Mouse (Mus musculus) v-Abl transformed pro-B cells (cell line): ENCODE results near the gene Fam118a.
"Not testable (repeated sequence)": the region's sequence is repeated elsewhere in the genome, so short reads cannot be mapped to it uniquely, and the experiment has no call there.

Experiments used
- in situ Hi-C, 2 experiments: fragments of 400-800 bp; cut with MboI; formaldehyde crosslinking; loops; one replicate each; pipeline ENCODE4 v1.15.1; 2025; ENCODE audit not compliant: unreplicated experiment in 2 of 2

Gene Fam118a

GRCm38 (mm10) chr15:85028648-85029047 lies at the start of gene Fam118a:
Gene Fam118a (plus strand): TSS chr15:85028948.
- in situ Hi-C loops, result not testable (repeated sequence)

GRCm38 (mm10) chr15:84981609-84982313 lies 47.0 kb upstream of the Fam118a start:
- in situ Hi-C loops, result no loop called here

GRCm38 (mm10) chr15:84982888-84983287 lies 45.9 kb upstream of the Fam118a start:
- in situ Hi-C loops, result no loop called here

GRCm38 (mm10) chr15:84983721-84984120 lies 45.0 kb upstream of the Fam118a start:
- in situ Hi-C loops, result no loop called here

GRCm38 (mm10) chr15:84985516-84986160 lies 43.1 kb upstream of the Fam118a start:
- in situ Hi-C loops, result no loop called here

GRCm38 (mm10) chr15:84986171-84987019 lies 42.4 kb upstream of the Fam118a start:
- in situ Hi-C loops, result no loop called here

- in situ Hi-C loops, result no loop called here
Measured at GRCm38 (mm10) chr15:84987020-84987815, 41.5 kb upstream of the Fam118a start.

GRCm38 (mm10) chr15:84987874-84988825 lies 40.6 kb upstream of the Fam118a start, which contains the start of gene 5031439G07Rik:
Gene 5031439G07Rik (minus strand): TSS chr15:84988551.
- in situ Hi-C loops, result no loop called here

GRCm38 (mm10) chr15:84989098-84989497 lies 39.6 kb upstream of the Fam118a start:
- in situ Hi-C loops, result no loop called here

- in situ Hi-C loops, result loop anchor here in 1 of 2 experiments (10.0 kb wide), 1 partner anchor 235 kb away; no protein-coding TSS in a partner anchor
Measured at GRCm38 (mm10) chr15:84989771-84990170, 39.0 kb upstream of the Fam118a start.

- in situ Hi-C loops, result loop anchor here in 1 of 2 experiments (10.0 kb wide), 1 partner anchor 240 kb away; no protein-coding TSS in a partner anchor
Measured at GRCm38 (mm10) chr15:84994498-84994897, 34.2 kb upstream of the Fam118a start.

GRCm38 (mm10) chr15:84995041-84995440 lies 33.7 kb upstream of the Fam118a start:
- in situ Hi-C loops, result loop anchor here (5.0 to 10.0 kb wide), 4 partner anchors 42 to 240 kb away; partner anchors contain the start of genes Gm29666 (in 1 of the 2) and Nup50 (in 1 of the 2)

- in situ Hi-C loops, result loop anchor here (5.0 to 10.0 kb wide), 4 partner anchors 41 to 241 kb away; partner anchors contain the start of genes Gm29666 (in 1 of the 2) and Nup50 (in 1 of the 2)
Measured at GRCm38 (mm10) chr15:84995967-84996366, 32.8 kb upstream of the Fam118a start.

- in situ Hi-C loops, result loop anchor here (5.0 to 10.0 kb wide), 4 partner anchors 39 to 243 kb away; partner anchors contain the start of genes Gm29666 (in 1 of the 2) and Nup50 (in 1 of the 2)
Measured at GRCm38 (mm10) chr15:84997768-84998454, 30.8 kb upstream of the Fam118a start.

- in situ Hi-C loops, result loop anchor here (5.0 to 10.0 kb wide), 4 partner anchors 37 to 245 kb away; partner anchors contain the start of genes Gm29666 (in 1 of the 2) and Nup50 (in 1 of the 2)
Measured at GRCm38 (mm10) chr15:84999911-85000310, 28.8 kb upstream of the Fam118a start.

GRCm38 (mm10) chr15:85000984-85001982 lies 27.5 kb upstream of the Fam118a start:
- in situ Hi-C loops, result no loop called here

GRCm38 (mm10) chr15:85009666-85010065 lies 19.1 kb upstream of the Fam118a start:
- in situ Hi-C loops, result no loop called here
